Mouse (Mus musculus): ENCODE data around the gene Mov10l1. TPM values are rescaled to one million over a fixed set of nuclear protein-coding genes. Genes with fewer than 3 reads are reported as not detected.

Mov10l1 gene
- polyA plus RNA-seq, 1 experiment from 2014 or later = not detected

GRCm38 (mm10) chr15:89058736-89059135 lies 76.0 kb downstream of the Mov10l1 start:
- peak overlapping the region; percentile 99; the same call in 1 of the 2 replicates for H3K4me2 ChIP-seq (ENCODE audit: low read depth, low read length)
- no peaks in the 10 kb centered on the region for H3K9me3 ChIP-seq (replicated peaks; ENCODE audit: control insufficient read depth, low read length)
- peaks cover 4% of the 10 kb centered on the region; the same call in 1 of the 2 replicates for H3K4me1 ChIP-seq (ENCODE audit: control insufficient read depth, insufficient read depth, low read length)
- 17% methylated on average over 6 of the region's 6 CpGs for WGBS
- H3K36me3 ChIP-seq (ENCODE audit: control insufficient read depth, insufficient read depth, low read length) = no peaks in the 10 kb centered on the region
- no peak overlapping the region for H3K4me3 ChIP-seq (replicated peaks; ENCODE audit: low read length)
- peaks cover 30% of the 10 kb centered on the region for H3K27me3 ChIP-seq (ENCODE audit: control insufficient read depth, insufficient read depth, low read length)
- H3K9ac ChIP-seq (ENCODE audit: low read length) = no peak overlapping the region
- ATAC-seq (ENCODE audit: insufficient read depth, low FRiP score) = no peak
- H3K27ac ChIP-seq (ENCODE audit: low read length) = no peak overlapping the region

GRCm38 (mm10) chr15:89059161-89059931 lies 76.6 kb downstream of the Mov10l1 start, which contains the start of gene Panx2:
Gene Panx2 (plus strand): TSS chr15:89059734.
- Histone ChIP-seq H3K27me3 (ENCODE audit: control insufficient read depth, insufficient read depth, low read length) (peaks cover 30% of the 10 kb centered on the region), H3K4me1 (ENCODE audit: control insufficient read depth, insufficient read depth, low read length) (peaks cover 4% of the 10 kb centered on the region; the same call in 1 of the 2 replicates), H3K4me3 (replicated peaks; ENCODE audit: low read length) (peak within 1 kb of the TSS; percentile 58), H3K9me3 (replicated peaks; ENCODE audit: control insufficient read depth, low read length) (no peaks in the 10 kb centered on the region), H3K27ac (ENCODE audit: low read length) (no peak within 1 kb of the TSS), H3K9ac (ENCODE audit: low read length) (peak within 1 kb of the TSS; percentile 72), H3K4me2 (ENCODE audit: low read depth, low read length) (peak within 1 kb of the TSS; percentile 99), H3K36me3 (ENCODE audit: control insufficient read depth, insufficient read depth, low read length) (no peaks in the 10 kb centered on the region)
- under 1% methylated on average over 54 of the region's 57 CpGs for WGBS
- no peak for ATAC-seq (ENCODE audit: insufficient read depth, low FRiP score)

- peaks cover 4% of the 10 kb centered on the region; the same call in 1 of the 2 replicates for H3K4me1 ChIP-seq (ENCODE audit: control insufficient read depth, insufficient read depth, low read length)
- peaks cover 30% of the 10 kb centered on the region for H3K27me3 ChIP-seq (ENCODE audit: control insufficient read depth, insufficient read depth, low read length)
- H3K27ac ChIP-seq (ENCODE audit: low read length) = no peak overlapping the region
- no peaks in the 10 kb centered on the region for H3K9me3 ChIP-seq (replicated peaks; ENCODE audit: control insufficient read depth, low read length)
- peak; percentile 23; the same call in 1 of the 2 replicates for ATAC-seq (ENCODE audit: insufficient read depth, low FRiP score)
- peak overlapping the region; percentile 99 for H3K4me2 ChIP-seq (ENCODE audit: low read depth, low read length)
- 2% methylated on average over 46 of the region's 48 CpGs for WGBS
- H3K36me3 ChIP-seq (ENCODE audit: control insufficient read depth, insufficient read depth, low read length) = no peaks in the 10 kb centered on the region
- peak overlapping the region; percentile 72 for H3K9ac ChIP-seq (ENCODE audit: low read length)
- peak overlapping the region; percentile 58 for H3K4me3 ChIP-seq (replicated peaks; ENCODE audit: low read length)
Observed at GRCm38 (mm10) chr15:89060032-89060681, 77.4 kb downstream of the Mov10l1 start.

GRCm38 (mm10) chr15:89060811-89061460 lies 78.2 kb downstream of the Mov10l1 start:
- no peak overlapping the region for H3K4me3 ChIP-seq (replicated peaks; ENCODE audit: low read length)

GRCm38 (mm10) chr15:89061761-89062517 lies 79.2 kb downstream of the Mov10l1 start:
- H3K36me3 ChIP-seq (ENCODE audit: control insufficient read depth, insufficient read depth, low read length) = no peaks in the 10 kb centered on the region
- H3K4me1 ChIP-seq (ENCODE audit: control insufficient read depth, insufficient read depth, low read length) = peaks cover 4% of the 10 kb centered on the region; the same call in 1 of the 2 replicates
- no peak overlapping the region for H3K9ac ChIP-seq (ENCODE audit: low read length)
- peaks cover 38% of the 10 kb centered on the region for H3K27me3 ChIP-seq (ENCODE audit: control insufficient read depth, insufficient read depth, low read length)
- no peak overlapping the region for H3K4me3 ChIP-seq (replicated peaks; ENCODE audit: low read length)
- H3K27ac ChIP-seq (ENCODE audit: low read length) = no peak overlapping the region
- ATAC-seq (ENCODE audit: insufficient read depth, low FRiP score) = no peak
- H3K4me2 ChIP-seq (ENCODE audit: low read depth, low read length) = no peak overlapping the region
- WGBS = 87% methylated on average over 6 of the region's 6 CpGs
- no peaks in the 10 kb centered on the region for H3K9me3 ChIP-seq (replicated peaks; ENCODE audit: control insufficient read depth, low read length)

More at GRCm38 (mm10) chr15:89060811-89061460, 78.2 kb downstream of the Mov10l1 start:
- ATAC-seq (ENCODE audit: insufficient read depth, low FRiP score) = no peak
- H3K36me3 ChIP-seq (ENCODE audit: control insufficient read depth, insufficient read depth, low read length) = no peaks in the 10 kb centered on the region
- H3K4me1 ChIP-seq (ENCODE audit: control insufficient read depth, insufficient read depth, low read length) = peaks cover 4% of the 10 kb centered on the region; the same call in 1 of the 2 replicates
- H3K9me3 ChIP-seq (replicated peaks; ENCODE audit: control insufficient read depth, low read length) = no peaks in the 10 kb centered on the region
- H3K27ac ChIP-seq (ENCODE audit: low read length) = no peak overlapping the region
- peaks cover 30% of the 10 kb centered on the region for H3K27me3 ChIP-seq (ENCODE audit: control insufficient read depth, insufficient read depth, low read length)
- H3K4me2 ChIP-seq (ENCODE audit: low read depth, low read length) = no peak overlapping the region
- no peak overlapping the region for H3K9ac ChIP-seq (ENCODE audit: low read length)
- 87% methylated on average over 12 of the region's 12 CpGs for WGBS

- WGBS = 90% methylated on average over 5 of the region's 5 CpGs
- Histone ChIP-seq H3K4me1 (ENCODE audit: control insufficient read depth, insufficient read depth, low read length) (peaks cover 4% of the 10 kb centered on the region; the same call in 1 of the 2 replicates), H3K36me3 (ENCODE audit: control insufficient read depth, insufficient read depth, low read length) (no peaks in the 10 kb centered on the region), H3K27me3 (ENCODE audit: control insufficient read depth, insufficient read depth, low read length) (peaks cover 44% of the 10 kb centered on the region), H3K4me2 (ENCODE audit: low read depth, low read length) (no peak overlapping the region), H3K9me3 (replicated peaks; ENCODE audit: control insufficient read depth, low read length) (no peaks in the 10 kb centered on the region), H3K4me3 (replicated peaks; ENCODE audit: low read length) (no peak overlapping the region), H3K9ac (ENCODE audit: low read length) (no peak overlapping the region), H3K27ac (ENCODE audit: low read length) (no peak overlapping the region)
- ATAC-seq (ENCODE audit: insufficient read depth, low FRiP score) = no peak
Observed at GRCm38 (mm10) chr15:89062518-89062910, 79.8 kb downstream of the Mov10l1 start.

- H3K9me3 ChIP-seq (replicated peaks; ENCODE audit: control insufficient read depth, low read length) = no peaks in the 10 kb centered on the region
- WGBS = 70% methylated on average over 7 of the region's 7 CpGs
- no peak overlapping the region for H3K4me2 ChIP-seq (ENCODE audit: low read depth, low read length)
- H3K27ac ChIP-seq (ENCODE audit: low read length) = no peak overlapping the region
- H3K27me3 ChIP-seq (ENCODE audit: control insufficient read depth, insufficient read depth, low read length) = peaks cover 45% of the 10 kb centered on the region
- H3K36me3 ChIP-seq (ENCODE audit: control insufficient read depth, insufficient read depth, low read length) = no peaks in the 10 kb centered on the region
- H3K9ac ChIP-seq (ENCODE audit: low read length) = no peak overlapping the region
- no peak for ATAC-seq (ENCODE audit: insufficient read depth, low FRiP score)
- no peak overlapping the region for H3K4me3 ChIP-seq (replicated peaks; ENCODE audit: low read length)
- peaks cover 4% of the 10 kb centered on the region; the same call in 1 of the 2 replicates for H3K4me1 ChIP-seq (ENCODE audit: control insufficient read depth, insufficient read depth, low read length)
Observed at GRCm38 (mm10) chr15:89063001-89063400, 80.3 kb downstream of the Mov10l1 start.

GRCm38 (mm10) chr15:89063536-89063935 lies 80.8 kb downstream of the Mov10l1 start:
- no peak overlapping the region for H3K27ac ChIP-seq (ENCODE audit: low read length)
- H3K4me3 ChIP-seq (replicated peaks; ENCODE audit: low read length) = no peak overlapping the region
- H3K9ac ChIP-seq (ENCODE audit: low read length) = no peak overlapping the region
- H3K36me3 ChIP-seq (ENCODE audit: control insufficient read depth, insufficient read depth, low read length) = no peaks in the 10 kb centered on the region
- ATAC-seq (ENCODE audit: insufficient read depth, low FRiP score) = no peak
- 60% methylated on average over 6 of the region's 6 CpGs for WGBS
- H3K9me3 ChIP-seq (replicated peaks; ENCODE audit: control insufficient read depth, low read length) = no peaks in the 10 kb centered on the region
- peaks cover 45% of the 10 kb centered on the region for H3K27me3 ChIP-seq (ENCODE audit: control insufficient read depth, insufficient read depth, low read length)
- no peak overlapping the region for H3K4me2 ChIP-seq (ENCODE audit: low read depth, low read length)
- peaks cover 4% of the 10 kb centered on the region for H3K4me1 ChIP-seq (ENCODE audit: control insufficient read depth, insufficient read depth, low read length)
